Mouse (Mus musculus): ENCODE data around the gene Zfp324. TPM values are rescaled to one million over a fixed set of nuclear protein-coding genes. Genes with fewer than 3 reads are reported as not detected.

Zfp324 gene
- polyA plus RNA-seq, 1 experiment from 2014 or later, result 15.9 TPM

GRCm38 (mm10) chr7:12978931-12979722 lies 13.5 kb downstream of the Zfp324 start:
- H3K9ac ChIP-seq (replicated peaks), result peak overlapping the region; percentile 57; the same call in 1 of the 2 replicates
- 91% methylated on average over 18 of the region's 18 CpGs for WGBS

GRCm38 (mm10) chr7:12979776-12980175 lies 14.1 kb downstream of the Zfp324 start:
- Histone ChIP-seq H3K4me2 (replicated peaks) (no peak overlapping the region), H3K9me3 (no peaks in the 10 kb centered on the region), H3K4me3 (no peak overlapping the region), H3K4me1 (peaks cover 17% of the 10 kb centered on the region), H3K27ac (replicated peaks) (no peak overlapping the region), H3K27me3 (no peaks in the 10 kb centered on the region), H3K9ac (replicated peaks) (no peak overlapping the region), H3K36me3 (peaks cover 5% of the 10 kb centered on the region; the same call in 1 of the 2 replicates)
- 84% methylated on average over 6 of the region's 6 CpGs for WGBS
- no peak for ATAC-seq (replicated peaks)

More at GRCm38 (mm10) chr7:12978931-12979722, 13.5 kb downstream of the Zfp324 start:
- Histone ChIP-seq H3K36me3 (peaks cover 5% of the 10 kb centered on the region; the same call in 1 of the 2 replicates), H3K4me3 (peak overlapping the region; percentile 54), H3K27ac (replicated peaks) (peak overlapping the region; percentile 93; the same call in 1 of the 2 replicates), H3K4me2 (replicated peaks) (peak overlapping the region; percentile 56), H3K9me3 (no peaks in the 10 kb centered on the region), H3K4me1 (peaks cover 17% of the 10 kb centered on the region), H3K27me3 (no peaks in the 10 kb centered on the region)
- ATAC-seq (replicated peaks), result no peak

- Histone ChIP-seq H3K9ac (replicated peaks) (no peak overlapping the region), H3K4me3 (no peak overlapping the region), H3K27ac (replicated peaks) (no peak overlapping the region), H3K4me2 (replicated peaks) (no peak overlapping the region), H3K9me3 (no peaks in the 10 kb centered on the region), H3K36me3 (peaks cover 5% of the 10 kb centered on the region; the same call in 1 of the 2 replicates), H3K27me3 (no peaks in the 10 kb centered on the region), H3K4me1 (peaks cover 17% of the 10 kb centered on the region)
- no peak for ATAC-seq (replicated peaks)
- 85% methylated on average over 7 of the region's 7 CpGs for WGBS
Measured at GRCm38 (mm10) chr7:12980291-12980690, 14.7 kb downstream of the Zfp324 start.

GRCm38 (mm10) chr7:12985724-12986123 lies 20.1 kb downstream of the Zfp324 start:
- H3K9ac ChIP-seq (replicated peaks), result no peak overlapping the region
- H3K4me2 ChIP-seq (replicated peaks), result no peak overlapping the region
- H3K4me1 ChIP-seq, result no peaks in the 10 kb centered on the region
- H3K27me3 ChIP-seq, result no peaks in the 10 kb centered on the region
- H3K36me3 ChIP-seq, result peaks cover 5% of the 10 kb centered on the region; the same call in 1 of the 2 replicates
- no peak overlapping the region for H3K27ac ChIP-seq (replicated peaks)
- no peaks in the 10 kb centered on the region for H3K9me3 ChIP-seq
- no peak for ATAC-seq (replicated peaks)
- WGBS, result 86% methylated on average over 1 of the region's 1 CpGs
- H3K4me3 ChIP-seq, result no peak overlapping the region

GRCm38 (mm10) chr7:12986906-12987305 lies 21.3 kb downstream of the Zfp324 start:
- no peak overlapping the region for H3K4me2 ChIP-seq (replicated peaks)
- no peak overlapping the region for H3K9ac ChIP-seq (replicated peaks)
- 87% methylated on average over 8 of the region's 8 CpGs for WGBS
- H3K36me3 ChIP-seq, result peaks cover 5% of the 10 kb centered on the region; the same call in 1 of the 2 replicates
- no peaks in the 10 kb centered on the region for H3K9me3 ChIP-seq
- H3K4me1 ChIP-seq, result no peaks in the 10 kb centered on the region
- no peak overlapping the region for H3K4me3 ChIP-seq
- H3K27ac ChIP-seq (replicated peaks), result no peak overlapping the region
- ATAC-seq (replicated peaks), result no peak
- no peaks in the 10 kb centered on the region for H3K27me3 ChIP-seq

GRCm38 (mm10) chr7:12987409-12988189 lies 22.0 kb downstream of the Zfp324 start:
- WGBS, result 86% methylated on average over 8 of the region's 8 CpGs
- Histone ChIP-seq H3K27me3 (no peaks in the 10 kb centered on the region), H3K9me3 (no peaks in the 10 kb centered on the region), H3K27ac (replicated peaks) (no peak overlapping the region), H3K9ac (replicated peaks) (no peak overlapping the region), H3K4me2 (replicated peaks) (no peak overlapping the region), H3K4me3 (no peak overlapping the region), H3K36me3 (peaks cover 2% of the 10 kb centered on the region; the same call in 1 of the 2 replicates), H3K4me1 (no peaks in the 10 kb centered on the region)
- ATAC-seq (replicated peaks), result no peak

- Histone ChIP-seq H3K36me3 (no peaks in the 10 kb centered on the region), H3K4me2 (replicated peaks) (no peak overlapping the region), H3K27ac (replicated peaks) (no peak overlapping the region), H3K4me1 (no peaks in the 10 kb centered on the region), H3K9me3 (no peaks in the 10 kb centered on the region), H3K27me3 (no peaks in the 10 kb centered on the region), H3K9ac (replicated peaks) (no peak overlapping the region), H3K4me3 (no peak overlapping the region)
- no peak for ATAC-seq (replicated peaks)
- WGBS, result 12% methylated on average over 3 of the region's 3 CpGs
Measured at GRCm38 (mm10) chr7:12992222-12992621, 26.6 kb downstream of the Zfp324 start.

- no peak for ATAC-seq (replicated peaks)
- no peaks in the 10 kb centered on the region for H3K4me1 ChIP-seq
Measured at GRCm38 (mm10) chr7:12993148-12993547, 27.5 kb downstream of the Zfp324 start.

GRCm38 (mm10) chr7:12995862-12996261 lies 30.2 kb downstream of the Zfp324 start:
- no peaks in the 10 kb centered on the region for H3K4me1 ChIP-seq
- no peaks in the 10 kb centered on the region for H3K9me3 ChIP-seq
- no peak overlapping the region for H3K27ac ChIP-seq (replicated peaks)
- no peak overlapping the region for H3K9ac ChIP-seq (replicated peaks)
- H3K4me3 ChIP-seq, result no peak overlapping the region
- no peak for ATAC-seq (replicated peaks)
- H3K4me2 ChIP-seq (replicated peaks), result no peak overlapping the region
- no peaks in the 10 kb centered on the region for H3K27me3 ChIP-seq
- H3K36me3 ChIP-seq, result no peaks in the 10 kb centered on the region

More at GRCm38 (mm10) chr7:12993148-12993547, 27.5 kb downstream of the Zfp324 start:
- H3K27me3 ChIP-seq, result no peaks in the 10 kb centered on the region
- H3K9ac ChIP-seq (replicated peaks), result no peak overlapping the region
- H3K4me2 ChIP-seq (replicated peaks), result no peak overlapping the region
- H3K4me3 ChIP-seq, result no peak overlapping the region
- H3K36me3 ChIP-seq, result no peaks in the 10 kb centered on the region
- no peak overlapping the region for H3K27ac ChIP-seq (replicated peaks)
- WGBS, result 89% methylated on average over 10 of the region's 10 CpGs
- H3K9me3 ChIP-seq, result no peaks in the 10 kb centered on the region

GRCm38 (mm10) chr7:12997230-12997629 lies 31.6 kb downstream of the Zfp324 start:
- Histone ChIP-seq H3K4me3 (no peak overlapping the region), H3K27me3 (no peaks in the 10 kb centered on the region), H3K4me1 (no peaks in the 10 kb centered on the region), H3K4me2 (replicated peaks) (no peak overlapping the region), H3K36me3 (no peaks in the 10 kb centered on the region), H3K27ac (replicated peaks) (no peak overlapping the region), H3K9me3 (no peaks in the 10 kb centered on the region), H3K9ac (replicated peaks) (no peak overlapping the region)
- ATAC-seq (replicated peaks), result no peak
- WGBS, result 69% methylated on average over 5 of the region's 5 CpGs

- Histone ChIP-seq H3K27ac (replicated peaks) (no peak within 1 kb of the TSS), H3K4me1 (no peaks in the 10 kb centered on the region), H3K4me2 (replicated peaks) (no peak within 1 kb of the TSS), H3K9me3 (no peaks in the 10 kb centered on the region), H3K27me3 (no peaks in the 10 kb centered on the region), H3K4me3 (no peak within 1 kb of the TSS), H3K36me3 (0 out of 2 replicates have a peak, but pooled peaks cover 3% of the 10 kb centered on the region), H3K9ac (replicated peaks) (no peak within 1 kb of the TSS)
- no peak for ATAC-seq (replicated peaks)
- WGBS, result 78% methylated on average over 5 of the region's 5 CpGs
Measured at GRCm38 (mm10) chr7:12998053-12998452, 32.4 kb downstream of the Zfp324 start, which contains the start of gene Slc27a5. TSS of gene Slc27a5 (minus strand) at chr7:12998192.

GRCm38 (mm10) chr7:12998851-12999250 lies 33.2 kb downstream of the Zfp324 start, which contains the start of gene Trim28:
TSS of gene Trim28 (plus strand) at chr7:12999114.
- 86% methylated on average over 3 of the region's 3 CpGs for WGBS

More at GRCm38 (mm10) chr7:12998851-12999250, 33.2 kb downstream of the Zfp324 start, which contains the start of gene Trim28:
- H3K36me3 ChIP-seq, result 0 out of 2 replicates have a peak, but pooled peaks cover 3% of the 10 kb centered on the region
- ATAC-seq (replicated peaks), result no peak
- H3K9me3 ChIP-seq, result no peaks in the 10 kb centered on the region
- H3K4me3 ChIP-seq, result no peak within 1 kb of the TSS
- H3K4me2 ChIP-seq (replicated peaks), result no peak within 1 kb of the TSS
- no peaks in the 10 kb centered on the region for H3K27me3 ChIP-seq
- no peak within 1 kb of the TSS for H3K27ac ChIP-seq (replicated peaks)
- no peak within 1 kb of the TSS for H3K9ac ChIP-seq (replicated peaks)
- no peaks in the 10 kb centered on the region for H3K4me1 ChIP-seq

Measured in forebrain, embryonic 15.5 days (tissue).